Mouse (Mus musculus) liver, embryonic 13.5 days (tissue): Measurements from ENCODE around the gene Pgap2. TPM values are rescaled to one million over a fixed set of nuclear protein-coding genes. Genes with fewer than 3 reads are reported as not detected.
A peak's percentile ranks its signal among the peaks of the same experiment; 100 is the strongest.

Experiments used
- ATAC-seq: fragments of 200-750 bp; cut with Nextera tagmentation; 2 replicates; pipeline ENCODE4 v1.8.0; 2017; ENCODE audit warnings: low read depth, mild to moderate bottlenecking, moderate number of reproducible peaks, moderate library complexity
- DNase-seq: peaks from one replicate; pipeline ENCODE4 v3.0.0; 2022
- H3K27ac ChIP-seq: fragments of 300-500 bp; sonication (generic); 2 replicates; pipeline ENCODE4 v1.5.1; 2015; ENCODE audit warnings: moderate library complexity, mild to moderate bottlenecking, inconsistent platforms
- H3K27me3 ChIP-seq: fragments of 300-500 bp; sonication (generic); 2 replicates; pipeline ENCODE4 v1.6.1; 2015; ENCODE audit warnings: mild to moderate bottlenecking, inconsistent platforms
- H3K36me3 ChIP-seq: fragments of 300-500 bp; sonication (generic); 2 replicates; pipeline ENCODE4 v1.6.1; 2015; ENCODE audit warnings: mild to moderate bottlenecking, inconsistent platforms
- H3K4me1 ChIP-seq: fragments of 300-500 bp; sonication (generic); replicated peaks from 2 replicates; pipeline ENCODE4 v1.6.1; 2015; ENCODE audit warnings: inconsistent platforms
- H3K4me2 ChIP-seq: fragments of 300-500 bp; sonication (generic); 2 replicates; pipeline ENCODE4 v1.6.1; 2015; ENCODE audit warnings: inconsistent platforms, mild to moderate bottlenecking, moderate library complexity
- H3K4me3 ChIP-seq: fragments of 300-500 bp; sonication (generic); replicated peaks from 2 replicates; pipeline ENCODE4 v1.5.1; 2015; ENCODE audit warnings: mild to moderate bottlenecking, inconsistent platforms
- H3K9ac ChIP-seq: fragments of 300-500 bp; sonication (generic); 2 replicates; pipeline ENCODE4 v1.6.1; 2015; ENCODE audit warnings: mild to moderate bottlenecking, inconsistent platforms
- H3K9me3 ChIP-seq: fragments of 300-500 bp; sonication (generic); replicated peaks from 2 replicates; pipeline ENCODE4 v1.6.1; 2016; ENCODE audit warnings: inconsistent platforms
- WGBS: fragments of 180-500 bp; shearing (Covaris S2); methylation state at CpG from one replicate; pipeline ENCODE4 v1.1.7; 2015; ENCODE audit not compliant: insufficient replicate concordance; 5-methylcytosine and 5-hydroxymethylcytosine counted together
- polyA plus RNA-seq: library from polyadenylated mRNA; unstranded; fragments of >200 nt; fragmentation: Nextera tagmentation; extraction: Ambion mirVana; gene quantifications from 2 replicates; pipeline ENCODE4 v1.2.1, GENCODE M21; 2015

Pgap2 gene
- polyA plus RNA-seq, result 23.3 and 27.3 TPM in 2 replicates

- H3K4me1 ChIP-seq, result peaks cover 35% of the 10 kb centered on the region
Measured at GRCm38 (mm10) chr7:102209756-102210721, at the start of gene Pgap2, which contains the start of gene Nup98. TSS of gene Pgap2 (plus strand) at chr7:102210208. TSS of gene Nup98 (minus strand) at chr7:102210176.

GRCm38 (mm10) chr7:102170300-102170699 is 39.7 kb upstream of the Pgap2 start:
- Histone ChIP-seq H3K4me1 (0 out of 2 replicates have a peak, but pooled peaks cover 3% of the 10 kb centered on the region), H3K4me3 (no peak overlapping the region), H3K9me3 (no peaks in the 10 kb centered on the region), H3K27me3 (no peaks in the 10 kb centered on the region), H3K36me3 (peaks cover 35% of the 10 kb centered on the region), H3K4me2 (no peak overlapping the region), H3K9ac (no peak overlapping the region), H3K27ac (no peak overlapping the region)
- ATAC-seq, result no peak
- no peak for DNase-seq

More at GRCm38 (mm10) chr7:102209756-102210721, at the start of gene Pgap2, which contains the start of gene Nup98:
- no peaks in the 10 kb centered on the region for H3K27me3 ChIP-seq
- WGBS, result under 1% methylated on average over 86 of the region's 87 CpGs
- peak within 1 kb of the TSS; percentile 92 for H3K4me3 ChIP-seq
- peak within 1 kb of the TSS; percentile 91 for H3K9ac ChIP-seq
- H3K9me3 ChIP-seq, result no peaks in the 10 kb centered on the region
- DNase-seq, result peak; percentile 98
- H3K4me2 ChIP-seq, result peak within 1 kb of the TSS; percentile 85
- 0 out of 2 replicates have a peak, but pooled peaks cover 4% of the 10 kb centered on the region for H3K36me3 ChIP-seq
- ATAC-seq, result peak; percentile 95
- H3K27ac ChIP-seq, result peak within 1 kb of the TSS; percentile 88

GRCm38 (mm10) chr7:102183849-102184248 is 26.2 kb upstream of the Pgap2 start:
- peaks cover 78% of the 10 kb centered on the region for H3K36me3 ChIP-seq
- no peak overlapping the region for H3K4me2 ChIP-seq
- DNase-seq (no peak), ATAC-seq (no peak)
- H3K9ac ChIP-seq, result no peak overlapping the region
- no peaks in the 10 kb centered on the region for H3K27me3 ChIP-seq
- H3K27ac ChIP-seq, result no peak overlapping the region
- no peaks in the 10 kb centered on the region for H3K4me1 ChIP-seq
- no peaks in the 10 kb centered on the region for H3K9me3 ChIP-seq
- 82% methylated on average over 3 of the region's 3 CpGs for WGBS
- H3K4me3 ChIP-seq, result no peak overlapping the region

GRCm38 (mm10) chr7:102192356-102192755 is 17.7 kb upstream of the Pgap2 start:
- H3K9me3 ChIP-seq, result no peaks in the 10 kb centered on the region
- whole genome bisulfite sequencing, result 84% methylated on average over 1 of the region's 1 CpGs
- no peak overlapping the region for H3K4me3 ChIP-seq
- no peak overlapping the region for H3K9ac ChIP-seq
- DNase-seq (no peak), ATAC-seq (no peak)
- no peak overlapping the region for H3K27ac ChIP-seq
- no peaks in the 10 kb centered on the region; the same call in 1 of the 2 replicates for H3K4me1 ChIP-seq
- peaks cover 63% of the 10 kb centered on the region for H3K36me3 ChIP-seq
- H3K4me2 ChIP-seq, result no peak overlapping the region
- H3K27me3 ChIP-seq, result no peaks in the 10 kb centered on the region

- Histone ChIP-seq H3K9me3 (no peaks in the 10 kb centered on the region), H3K36me3 (peaks cover 10% of the 10 kb centered on the region), H3K9ac (no peak overlapping the region), H3K4me1 (peaks cover 29% of the 10 kb centered on the region), H3K27ac (no peak overlapping the region), H3K27me3 (no peaks in the 10 kb centered on the region), H3K4me2 (no peak overlapping the region), H3K4me3 (no peak overlapping the region)
- 80% methylated on average over 3 of the region's 3 CpGs for WGBS
- ATAC-seq (no peak), DNase-seq (no peak)
Measured at GRCm38 (mm10) chr7:102200576-102200975, 9.4 kb upstream of the Pgap2 start.

- Histone ChIP-seq H3K27ac (no peak overlapping the region), H3K27me3 (no peaks in the 10 kb centered on the region), H3K4me3 (no peak overlapping the region), H3K4me1 (peaks cover 35% of the 10 kb centered on the region), H3K9ac (no peak overlapping the region), H3K36me3 (peaks cover 10% of the 10 kb centered on the region), H3K9me3 (no peaks in the 10 kb centered on the region), H3K4me2 (no peak overlapping the region)
- ATAC-seq (no peak), DNase-seq (no peak)
Measured at GRCm38 (mm10) chr7:102200996-102201785, 8.8 kb upstream of the Pgap2 start.

GRCm38 (mm10) chr7:102204296-102204857 is 5.6 kb upstream of the Pgap2 start:
- Histone ChIP-seq H3K27ac (no peak overlapping the region; the same call in 1 of the 2 replicates), H3K4me1 (peaks cover 56% of the 10 kb centered on the region), H3K9ac (no peak overlapping the region), H3K9me3 (no peaks in the 10 kb centered on the region), H3K4me3 (no peak overlapping the region), H3K36me3 (peaks cover 13% of the 10 kb centered on the region), H3K27me3 (no peaks in the 10 kb centered on the region), H3K4me2 (no peak overlapping the region)
- WGBS, result 77% methylated on average over 3 of the region's 3 CpGs
- no peak for ATAC-seq
- no peak for DNase-seq

GRCm38 (mm10) chr7:102205646-102206045 is 4.4 kb upstream of the Pgap2 start:
- H3K36me3 ChIP-seq, result peaks cover 13% of the 10 kb centered on the region
- no peak overlapping the region for H3K4me3 ChIP-seq
- DNase-seq, result peak; percentile 59
- H3K27me3 ChIP-seq, result no peaks in the 10 kb centered on the region
- WGBS, result 9% methylated on average over 1 of the region's 1 CpGs
- H3K4me1 ChIP-seq, result peaks cover 56% of the 10 kb centered on the region
- peak; percentile 32 for ATAC-seq
- peak overlapping the region; percentile 28 for H3K4me2 ChIP-seq
- H3K9ac ChIP-seq, result no peak overlapping the region; the same call in 1 of the 2 replicates
- no peaks in the 10 kb centered on the region for H3K9me3 ChIP-seq
- peak overlapping the region; percentile 26 for H3K27ac ChIP-seq

GRCm38 (mm10) chr7:102208806-102209363 is 1.1 kb upstream of the Pgap2 start:
- 32% methylated on average over 4 of the region's 4 CpGs for WGBS
- peak overlapping the region; percentile 91 for H3K9ac ChIP-seq
- no peaks in the 10 kb centered on the region for H3K27me3 ChIP-seq
- no peaks in the 10 kb centered on the region for H3K9me3 ChIP-seq
- peaks cover 46% of the 10 kb centered on the region for H3K4me1 ChIP-seq
- DNase-seq, result no peak
- H3K27ac ChIP-seq, result peak overlapping the region; percentile 88
- H3K4me2 ChIP-seq, result peak overlapping the region; percentile 82
- peaks cover 13% of the 10 kb centered on the region for H3K36me3 ChIP-seq
- ATAC-seq, result no peak
- H3K4me3 ChIP-seq, result peak overlapping the region; percentile 92

GRCm38 (mm10) chr7:102211071-102211470 is 1.1 kb downstream of the Pgap2 start:
- Histone ChIP-seq H3K36me3 (0 out of 2 replicates have a peak, but pooled peaks cover 4% of the 10 kb centered on the region), H3K4me3 (peak overlapping the region; percentile 92), H3K4me1 (peaks cover 27% of the 10 kb centered on the region), H3K9me3 (no peaks in the 10 kb centered on the region), H3K27me3 (no peaks in the 10 kb centered on the region), H3K27ac (peak overlapping the region; percentile 88), H3K9ac (peak overlapping the region; percentile 79), H3K4me2 (peak overlapping the region; percentile 85)
- 42% methylated on average over 3 of the region's 3 CpGs for WGBS
- no peak for DNase-seq
- no peak for ATAC-seq
